Comparison of ENCODE assay signal across 7 mouse cellular contexts in genomic region chrX:133688840-133689239, GRCm38 (mm10). TPM values are rescaled to one million over a fixed set of nuclear protein-coding genes. Genes with fewer than 3 reads are reported as not detected.
DNase-seq lines count a peak whose midpoint lies in the region; ATAC-seq lines count a peak whose summit lies in the region.

Pcdh19 (minus strand) TSS chrX:133688987.

- H3K4me2 ChIP-seq in hindbrain, embryonic 13.5 days = peak within 1 kb of the TSS; percentile 73

- peak within 1 kb of the TSS; percentile 72 for H3K9ac ChIP-seq in hindbrain, embryonic 13.5 days

- H3K36me3 ChIP-seq in hindbrain, embryonic 13.5 days = no peaks in the 10 kb centered on the region

- WGBS in hindbrain, embryonic 13.5 days = 33% methylated on average over 17 of the region's 26 CpGs

- H3K4me1 ChIP-seq in hindbrain, embryonic 13.5 days (replicated peaks) = no peaks in the 10 kb centered on the region

- peaks cover 11% of the 10 kb centered on the region; the same call in 1 of the 2 replicates for H3K27me3 ChIP-seq in hindbrain, embryonic 13.5 days

- ATAC-seq in hindbrain, embryonic 13.5 days (ENCODE audit: low FRiP score) = peak; percentile 91

- H3K9me3 ChIP-seq in hindbrain, embryonic 13.5 days = no peaks in the 10 kb centered on the region

- peak within 1 kb of the TSS; percentile 85 for H3K27ac ChIP-seq in hindbrain, embryonic 13.5 days

- H3K4me3 ChIP-seq in hindbrain, embryonic 13.5 days = peak within 1 kb of the TSS; percentile 59

- DNase-seq in adrenal gland, adult (ENCODE audit: inconsistent age in 2 of 2, low spot score in 1 of 2) = peak; percentile 80 to 92
- DNase-seq in cerebellum, postnatal 14 days = peak; percentile 68 to 70
- DNase-seq in frontal cortex, postnatal 36 days (ENCODE audit: low spot score in 2 of 2) = peak; percentile 78 to 81
- peak; percentile 76 to 78 for DNase-seq in layer of hippocampus, postnatal 36 days
- peak; percentile 70 for DNase-seq in lung, postnatal 36 days
- peak; percentile 75 for DNase-seq in right cerebral cortex, postnatal 14 days

RNA-seq across cellular contexts. Expression of gene Pcdh19, which starts in this region (rescaled TPM):
- 11.0 and 12.2 TPM in 2 replicates for polyA plus RNA-seq in hindbrain, embryonic 13.5 days (2015; fragmentation: Nextera tagmentation; extraction: Ambion mirVana)
- 10 to 100 TPM; 72.1 to 84.0 TPM for total RNA-seq in layer of hippocampus, postnatal 36 days (2021)

Comparison
In these comparisons a context has a peak if more than half of its experiments do, and no peak if none do; other contexts are left out.
1. Peak in every context shown above with its lines: DNase-seq, ATAC-seq, H3K4me3 ChIP-seq and H3K27ac ChIP-seq.